Mouse (Mus musculus): Measurements from ENCODE around the gene Rnase2b.

DNA sequence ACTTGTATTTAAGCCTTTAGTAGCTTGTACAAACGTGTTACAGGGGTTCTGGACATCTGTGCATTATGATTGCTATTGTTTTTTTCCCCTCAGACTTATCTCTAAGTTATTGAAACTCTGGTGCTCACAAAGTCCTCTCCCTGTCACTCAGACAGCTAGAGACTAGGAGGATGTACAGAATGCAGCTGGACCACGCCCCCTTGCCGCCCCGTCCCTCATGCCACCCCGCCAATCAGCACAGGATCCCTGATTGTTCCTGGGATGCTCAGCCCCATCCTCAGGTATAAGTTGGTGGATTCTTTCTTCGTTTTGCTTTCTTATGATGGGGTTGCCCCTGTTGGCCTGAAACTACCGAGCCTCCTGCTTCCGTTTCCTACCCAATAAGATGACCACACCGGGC is 48.6 kb upstream of the Rnase2b start:
- no peak for TF ChIP-seq CTCF (IDR thresholded peaks at IDR 0.05; ENCODE audit: low read depth)
- TF ChIP-seq EP300 (optimal IDR thresholded peaks at IDR 0.05) = no peak
